Mouse (Mus musculus): ENCODE data around the gene Ggcx.
A peak's percentile ranks its signal among the peaks of the same experiment; 100 is the strongest.
"Not testable (repeated sequence)": the region's sequence is repeated elsewhere in the genome, so short reads cannot be mapped to it uniquely, and the experiment has no call there.

The Ggcx gene

GRCm38 (mm10) chr6:72428036-72428435 is 13.9 kb downstream of the Ggcx start:
- DNase-seq (ENCODE audit: low read depth, low spot score), result peak; percentile 78

GRCm38 (mm10) chr6:72429061-72429842 is 15.1 kb downstream of the Ggcx start:
- DNase-seq (ENCODE audit: low read depth, low spot score), result peak; percentile 64

GRCm38 (mm10) chr6:72430989-72431921 is 17.1 kb downstream of the Ggcx start:
- no peak for DNase-seq (ENCODE audit: low read depth, low spot score)

- DNase-seq (ENCODE audit: low read depth, low spot score), result no peak
Measured at GRCm38 (mm10) chr6:72432153-72432552, 18.0 kb downstream of the Ggcx start.

- DNase-seq (ENCODE audit: low read depth, low spot score), result no peak
Measured at GRCm38 (mm10) chr6:72438226-72438625, 24.1 kb downstream of the Ggcx start.

GRCm38 (mm10) chr6:72438862-72439354 is 24.8 kb downstream of the Ggcx start:
- DNase-seq (ENCODE audit: low read depth, low spot score), result peak; percentile 92

GRCm38 (mm10) chr6:72439355-72440185 is 25.5 kb downstream of the Ggcx start, which contains the start of gene Mat2a:
Mat2a (minus strand) TSS chr6:72439558.
- peak; percentile 94 for DNase-seq (ENCODE audit: low read depth, low spot score)

- DNase-seq (ENCODE audit: low read depth, low spot score), result peak; percentile 41
Measured at GRCm38 (mm10) chr6:72440186-72440990, 26.3 kb downstream of the Ggcx start.

GRCm38 (mm10) chr6:72442921-72443604 is 29.0 kb downstream of the Ggcx start:
- DNase-seq (ENCODE audit: low read depth, low spot score), result no peak

GRCm38 (mm10) chr6:72445011-72445410 is 30.9 kb downstream of the Ggcx start:
- no peak for DNase-seq (ENCODE audit: low read depth, low spot score)

- no peak for DNase-seq (ENCODE audit: low read depth, low spot score)
Measured at GRCm38 (mm10) chr6:72447487-72447886, 33.4 kb downstream of the Ggcx start.

- not testable (repeated sequence) for DNase-seq (ENCODE audit: low read depth, low spot score)
Measured at GRCm38 (mm10) chr6:72451778-72452177, 37.7 kb downstream of the Ggcx start.

- DNase-seq (ENCODE audit: low read depth, low spot score), result no peak
Measured at GRCm38 (mm10) chr6:72452329-72452728, 38.2 kb downstream of the Ggcx start.

GRCm38 (mm10) chr6:72453578-72453977 is 39.5 kb downstream of the Ggcx start:
- DNase-seq (ENCODE audit: low read depth, low spot score), result no peak

- no peak for DNase-seq (ENCODE audit: low read depth, low spot score)
Measured at GRCm38 (mm10) chr6:72454072-72454746, 40.1 kb downstream of the Ggcx start.

GRCm38 (mm10) chr6:72454833-72455373 is 40.8 kb downstream of the Ggcx start:
- DNase-seq (ENCODE audit: low read depth, low spot score), result no peak

GRCm38 (mm10) chr6:72456567-72456966 is 42.5 kb downstream of the Ggcx start:
- no peak for DNase-seq (ENCODE audit: low read depth, low spot score)

GRCm38 (mm10) chr6:72458418-72458817 is 44.3 kb downstream of the Ggcx start:
- DNase-seq (ENCODE audit: low read depth, low spot score), result no peak

- no peak for DNase-seq (ENCODE audit: low read depth, low spot score)
Measured at GRCm38 (mm10) chr6:72458921-72459320, 44.8 kb downstream of the Ggcx start.
